Mouse (Mus musculus): ENCODE data around the gene C2cd2l.

DNA sequence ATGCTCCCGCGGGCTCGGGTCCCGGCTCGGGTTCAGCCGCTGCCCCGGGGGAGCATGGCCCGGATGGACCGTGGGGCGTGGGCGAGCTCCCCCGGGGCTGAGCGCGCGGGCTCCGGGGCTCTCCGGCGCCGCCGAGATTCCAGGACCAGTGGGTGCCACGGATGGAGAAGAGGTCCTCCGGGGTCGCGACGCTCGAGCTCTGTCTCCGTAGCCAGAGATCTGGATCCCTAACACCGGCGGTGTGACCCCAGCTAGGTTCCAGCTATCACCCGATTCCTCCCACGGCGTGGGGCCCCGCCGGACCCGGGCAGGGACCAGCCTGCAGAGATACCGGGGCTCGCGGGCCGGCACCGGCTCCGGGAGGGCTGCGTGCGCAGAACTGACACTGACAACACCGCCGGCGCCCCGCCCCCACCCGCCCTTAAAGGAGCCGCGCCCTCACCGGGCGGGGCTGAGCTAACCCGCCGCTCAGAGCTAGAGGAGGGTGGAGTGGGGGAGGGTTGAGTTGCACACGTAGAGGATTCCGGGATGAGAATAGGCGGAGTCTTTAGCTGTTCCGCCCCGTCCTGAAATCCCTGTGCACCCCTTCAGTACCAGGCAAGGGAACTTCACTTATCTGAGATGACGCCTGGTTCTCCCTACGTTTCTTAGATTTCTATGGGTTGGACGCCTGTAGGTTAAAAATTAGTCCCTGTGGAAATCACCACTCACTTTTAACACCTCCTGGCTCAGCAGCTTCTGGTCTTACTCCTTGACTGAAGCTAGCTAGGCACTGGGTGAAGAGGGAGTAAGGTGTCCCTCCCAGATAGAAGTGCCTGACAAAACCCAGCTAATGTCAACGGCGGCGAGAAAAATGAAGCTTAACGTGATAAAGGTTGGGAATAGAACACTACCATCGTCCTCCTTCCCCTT lies at the start of gene C2cd2l:
- TF ChIP-seq POLR2A (IDR thresholded peaks at IDR 0.05; ENCODE audit: insufficient read depth, low read length), result no peak
- no peak for TF ChIP-seq CTCF (IDR thresholded peaks at IDR 0.05; ENCODE audit: low read depth, low read length)
- peak; percentile 64; the same call in 1 of the 2 replicates for TF ChIP-seq EP300 (IDR thresholded peaks at IDR 0.05; ENCODE audit: insufficient read depth, low read depth, low read length)
